8 mouse cellular contexts compared by ENCODE assay signal in the genomic region with DNA sequence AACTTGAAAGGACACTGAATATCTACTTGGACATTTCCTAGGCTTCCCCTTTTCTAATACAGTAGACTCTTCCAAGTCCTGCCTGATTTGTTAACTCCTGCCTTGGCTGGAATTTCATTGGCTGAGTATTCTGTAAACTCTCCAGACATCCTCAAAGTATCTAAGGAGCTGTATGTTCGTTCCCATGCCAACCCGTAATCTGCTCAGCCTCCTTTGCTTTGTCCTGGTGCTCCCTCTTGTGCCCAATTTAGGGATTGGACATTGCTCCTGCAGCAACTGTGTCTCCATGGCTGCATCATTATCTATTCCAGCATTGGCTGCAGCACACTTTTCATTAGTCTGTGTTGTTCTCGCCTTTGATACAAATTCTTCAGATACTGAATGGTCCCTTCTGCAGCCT. TPM values are rescaled to one million over a fixed set of nuclear protein-coding genes. Genes with fewer than 3 reads are reported as not detected.
DNase-seq lines count a peak whose midpoint lies in the region; ATAC-seq lines count a peak whose summit lies in the region.

No protein-coding gene starts in this region.

- no peaks in the 10 kb centered on the region for H3K4me1 ChIP-seq in embryonic facial prominence, embryonic 12.5 days
- H3K4me1 ChIP-seq in heart, embryonic 14.5 days (ENCODE audit: control insufficient read depth in 2 of 2, insufficient read depth in 2 of 2, low read length in 2 of 2), result peaks cover 0 to 1% of the 10 kb centered on the region in 2 experiments; a peak in 1 of 4 replicates
- peaks cover 3% of the 10 kb centered on the region; the same call in 1 of the 2 replicates for H3K4me1 ChIP-seq in liver, embryonic 11.5 days (replicated peaks; ENCODE audit: control insufficient read depth, insufficient read depth, low read length)
- H3K4me1 ChIP-seq in neural tube, embryonic 14.5 days (ENCODE audit: control insufficient read depth, insufficient read depth, low read length), result no peaks in the 10 kb centered on the region

- H3K9me3 ChIP-seq in embryonic facial prominence, embryonic 12.5 days, result no peaks in the 10 kb centered on the region
- H3K9me3 ChIP-seq in heart, embryonic 14.5 days (ENCODE audit: control insufficient read depth, low read length), result no peaks in the 10 kb centered on the region
- no peaks in the 10 kb centered on the region for H3K9me3 ChIP-seq in liver, embryonic 11.5 days (ENCODE audit: control insufficient read depth, low read length)
- no peaks in the 10 kb centered on the region for H3K9me3 ChIP-seq in neural tube, embryonic 14.5 days (ENCODE audit: control insufficient read depth, low read length)

- peak; percentile 74 for ATAC-seq in embryonic facial prominence, embryonic 12.5 days (ENCODE audit: insufficient number of reproducible peaks, insufficient read depth, low FRiP score, low TSS enrichment)
- ATAC-seq in heart, embryonic 14.5 days (ENCODE audit: insufficient number of reproducible peaks, insufficient read depth, low FRiP score, low read depth), result peak; percentile 73; the same call in 1 of the 2 replicates
- peak; percentile 44; the same call in 1 of the 2 replicates for ATAC-seq in liver, embryonic 11.5 days (replicated peaks; ENCODE audit: low FRiP score)
- peak; percentile 99 for ATAC-seq in neural tube, embryonic 14.5 days (ENCODE audit: low read depth)

- H3K9ac ChIP-seq in embryonic facial prominence, embryonic 12.5 days, result no peak overlapping the region
- H3K9ac ChIP-seq in heart, embryonic 14.5 days (ENCODE audit: low read length), result no peak overlapping the region
- no peak overlapping the region for H3K9ac ChIP-seq in liver, embryonic 11.5 days (ENCODE audit: low read depth, low read length)
- H3K9ac ChIP-seq in neural tube, embryonic 14.5 days (replicated peaks; ENCODE audit: low read depth, low read length), result no peak overlapping the region

- WGBS in embryonic facial prominence, embryonic 12.5 days, result 33% methylated on average over 3 of the region's 3 CpGs
- 27% methylated on average over 3 of the region's 3 CpGs for WGBS in heart, embryonic 14.5 days
- 50% methylated on average over 3 of the region's 3 CpGs for WGBS in liver, embryonic 11.5 days
- WGBS in neural tube, embryonic 14.5 days, result 12% methylated on average over 3 of the region's 3 CpGs

- H3K4me2 ChIP-seq in embryonic facial prominence, embryonic 12.5 days (replicated peaks), result no peak overlapping the region
- no peak overlapping the region for H3K4me2 ChIP-seq in heart, embryonic 14.5 days (ENCODE audit: low read length)
- no peak overlapping the region for H3K4me2 ChIP-seq in liver, embryonic 11.5 days
- no peak overlapping the region for H3K4me2 ChIP-seq in neural tube, embryonic 14.5 days (ENCODE audit: low read depth, low read length)

- H3K36me3 ChIP-seq in embryonic facial prominence, embryonic 12.5 days, result peaks cover 15% of the 10 kb centered on the region; the same call in 1 of the 2 replicates
- peaks cover 31% of the 10 kb centered on the region for H3K36me3 ChIP-seq in heart, embryonic 14.5 days (ENCODE audit: control insufficient read depth, insufficient read depth, low read length)
- peaks cover 4% of the 10 kb centered on the region; the same call in 1 of the 2 replicates for H3K36me3 ChIP-seq in liver, embryonic 11.5 days (ENCODE audit: control insufficient read depth, insufficient read depth, low read length)
- peaks cover 5% of the 10 kb centered on the region; the same call in 1 of the 2 replicates for H3K36me3 ChIP-seq in neural tube, embryonic 14.5 days (ENCODE audit: control insufficient read depth, insufficient read depth, low read length)

- no peaks in the 10 kb centered on the region for H3K27me3 ChIP-seq in embryonic facial prominence, embryonic 12.5 days
- H3K27me3 ChIP-seq in heart, embryonic 14.5 days (ENCODE audit: control insufficient read depth, insufficient read depth, low read length), result no peaks in the 10 kb centered on the region
- H3K27me3 ChIP-seq in liver, embryonic 11.5 days (replicated peaks; ENCODE audit: control insufficient read depth, insufficient read depth, low read length), result no peaks in the 10 kb centered on the region
- no peaks in the 10 kb centered on the region for H3K27me3 ChIP-seq in neural tube, embryonic 14.5 days (ENCODE audit: control insufficient read depth, insufficient read depth, low read length)

- DNase-seq in CD4-positive, CD25-positive, alpha-beta regulatory T cell, adult 2 months (ENCODE audit: low read depth, low spot score), result peak; percentile 49
- peak; percentile 79 for DNase-seq in adrenal gland, postnatal 14 days
- peak; percentile 80 for DNase-seq in kidney, postnatal 10 days
- DNase-seq in liver, embryonic 11.5 days (ENCODE audit: low spot score), result peak; percentile 40
- peak; percentile 19 for DNase-seq in urinary bladder, postnatal 25 days (ENCODE audit: low spot score)

- no peak overlapping the region for H3K27ac ChIP-seq in embryonic facial prominence, embryonic 12.5 days
- H3K27ac ChIP-seq in heart, embryonic 14.5 days (replicated peaks in 1 of 2; ENCODE audit: control insufficient read depth in 1 of 2, insufficient read depth in 1 of 2, low read depth in 2 of 2, low read length in 2 of 2), result no peak overlapping the region
- H3K27ac ChIP-seq in liver, embryonic 11.5 days (ENCODE audit: low read depth, low read length), result no peak overlapping the region
- no peak overlapping the region for H3K27ac ChIP-seq in neural tube, embryonic 14.5 days (ENCODE audit: low read depth, low read length)

- H3K4me3 ChIP-seq in embryonic facial prominence, embryonic 12.5 days, result no peak overlapping the region
- no peak overlapping the region for H3K4me3 ChIP-seq in heart, embryonic 14.5 days (ENCODE audit: control insufficient read depth in 1 of 2, insufficient read depth in 1 of 2, low read depth in 1 of 2, low read length in 2 of 2)
- H3K4me3 ChIP-seq in liver, embryonic 11.5 days (ENCODE audit: low read depth, low read length), result no peak overlapping the region
- no peak overlapping the region for H3K4me3 ChIP-seq in neural tube, embryonic 14.5 days (ENCODE audit: low read depth, low read length)

RNA-seq across cellular contexts. Expression of a gene that starts 42.7 kb away (rescaled TPM):
- 14.3 and 17.9 TPM in 2 replicates for total RNA-seq in adrenal gland, postnatal 14 days (2021)
- polyA plus RNA-seq in embryonic facial prominence, embryonic 12.5 days (2016; fragmentation: Nextera tagmentation; extraction: Ambion mirVana), result 12.1 and 15.2 TPM in 2 replicates
- polyA plus RNA-seq in heart, embryonic 14.5 days (2014; fragmentation: Nextera tagmentation; extraction: Ambion mirVana), result 3.5 and 3.6 TPM in 2 replicates
- polyA plus RNA-seq in liver, embryonic 11.5 days (2014; fragmentation: Nextera tagmentation; extraction: Ambion mirVana), result 4.7 and 5.5 TPM in 2 replicates
- 16.3 and 17.0 TPM in 2 replicates for polyA plus RNA-seq in neural tube, embryonic 14.5 days (2014; fragmentation: Nextera tagmentation; extraction: Ambion mirVana)

RNA-seq across cellular contexts. Expression of a gene that starts 45.7 kb away (rescaled TPM):
- total RNA-seq in adrenal gland, postnatal 14 days (2021), result not detected in 2 replicates
- not detected in 2 replicates for polyA plus RNA-seq in embryonic facial prominence, embryonic 12.5 days (2016; fragmentation: Nextera tagmentation; extraction: Ambion mirVana)
- not detected in 2 replicates for polyA plus RNA-seq in heart, embryonic 14.5 days (2014; fragmentation: Nextera tagmentation; extraction: Ambion mirVana)
- polyA plus RNA-seq in liver, embryonic 11.5 days (2014; fragmentation: Nextera tagmentation; extraction: Ambion mirVana), result not detected in 2 replicates
- polyA plus RNA-seq in neural tube, embryonic 14.5 days (2014; fragmentation: Nextera tagmentation; extraction: Ambion mirVana), result 0.09 and 0.25 TPM in 2 replicates

Comparison
In these comparisons a context has a peak if more than half of its experiments do, and no peak if none do; other contexts are left out.
1. DNase-seq: peak in every context shown above with its lines; median percentile 80 in kidney, postnatal 10 days; 79 in adrenal gland, postnatal 14 days; 49 in CD4-positive, CD25-positive, alpha-beta regulatory T cell, adult 2 months; 40 in liver, embryonic 11.5 days; 19 in urinary bladder, postnatal 25 days.
2. ATAC-seq: peak in every context shown above with its lines; median percentile 99 in neural tube, embryonic 14.5 days; 74 in embryonic facial prominence, embryonic 12.5 days; 73 in heart, embryonic 14.5 days; 44 in liver, embryonic 11.5 days.